Mouse (Mus musculus): ENCODE data around the gene Endod1.
"Not testable (repeated sequence)": the region's sequence is repeated elsewhere in the genome, so short reads cannot be mapped to it uniquely, and the experiment has no call there.

Endod1 gene

DNA sequence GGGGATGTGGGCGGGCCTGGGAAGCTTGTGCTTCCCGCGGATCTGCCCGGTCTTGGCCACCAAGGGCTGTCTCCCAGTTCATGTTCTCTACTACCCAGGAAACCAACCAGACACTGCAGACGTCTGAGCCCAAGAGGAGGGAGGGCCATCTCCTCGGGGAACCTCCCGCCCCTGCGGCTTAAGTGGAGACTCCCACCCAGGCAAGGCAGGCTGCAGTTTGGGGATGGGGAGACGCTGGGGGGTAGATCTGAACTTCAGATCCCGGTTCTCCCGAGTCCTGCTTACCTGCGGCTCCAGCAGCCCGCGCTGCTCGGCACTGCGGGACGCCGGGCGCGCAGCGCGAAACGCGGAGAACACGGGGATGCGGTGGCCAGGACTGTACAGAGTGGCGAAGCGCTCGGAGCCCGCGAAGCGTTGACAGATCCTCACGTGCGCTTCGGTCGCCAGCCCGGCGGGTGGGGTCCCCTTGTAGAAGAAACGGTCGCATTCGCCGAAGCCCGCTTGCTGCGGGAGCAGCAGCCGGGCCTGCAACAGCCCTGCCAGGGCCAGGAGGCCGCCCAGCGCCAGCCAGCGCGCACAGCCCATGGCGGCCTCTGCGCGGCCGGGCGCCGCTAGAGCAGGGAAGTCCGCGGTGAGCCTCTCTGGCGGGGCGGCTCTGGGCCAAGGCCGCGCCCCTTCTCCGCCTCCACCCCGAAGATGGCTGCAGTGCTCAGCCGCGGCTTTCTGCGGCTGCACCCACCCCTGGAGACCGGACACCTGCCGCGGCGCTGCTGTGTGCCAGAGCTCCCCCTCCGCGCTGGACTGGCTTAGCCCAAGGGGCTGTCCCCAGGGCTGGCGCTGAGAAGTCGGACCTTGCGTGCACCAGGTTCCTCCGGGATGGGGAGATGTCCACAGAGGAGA, 671 bp downstream of the Endod1 start:
- DNase-seq (ENCODE audit: low read depth, low spot score) = peak; percentile 67

DNA sequence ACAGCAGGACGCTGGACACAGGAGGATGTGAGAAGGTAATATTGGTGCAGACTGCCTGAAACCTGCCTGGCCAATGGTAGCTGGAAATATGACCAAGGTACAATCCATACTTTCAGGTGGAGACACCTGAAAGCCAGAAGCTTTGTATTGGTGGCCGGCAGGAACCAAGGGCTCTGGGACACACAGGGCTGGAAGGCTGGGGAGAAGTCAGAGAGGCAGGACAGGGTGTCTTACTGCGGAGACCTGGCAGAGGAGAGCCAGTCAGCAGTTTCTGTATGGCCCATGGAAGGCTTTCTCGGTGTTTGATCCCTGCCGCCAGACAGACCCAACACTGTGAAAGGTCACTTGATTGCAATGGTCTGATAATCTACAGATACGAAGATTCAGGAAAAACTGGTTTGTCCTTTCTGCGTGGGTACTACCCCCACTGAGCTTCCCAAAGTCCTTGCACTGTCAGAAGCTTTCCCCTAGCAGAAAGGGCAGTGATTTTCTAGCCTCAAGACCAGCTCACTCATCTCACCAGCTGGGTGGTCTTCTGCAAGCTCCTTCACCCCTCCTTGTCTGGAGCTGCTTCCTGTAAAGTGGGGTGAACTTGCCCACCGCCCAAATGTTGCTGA, 1.4 kb downstream of the Endod1 start:
- no peak for DNase-seq (ENCODE audit: low read depth, low spot score)

DNA sequence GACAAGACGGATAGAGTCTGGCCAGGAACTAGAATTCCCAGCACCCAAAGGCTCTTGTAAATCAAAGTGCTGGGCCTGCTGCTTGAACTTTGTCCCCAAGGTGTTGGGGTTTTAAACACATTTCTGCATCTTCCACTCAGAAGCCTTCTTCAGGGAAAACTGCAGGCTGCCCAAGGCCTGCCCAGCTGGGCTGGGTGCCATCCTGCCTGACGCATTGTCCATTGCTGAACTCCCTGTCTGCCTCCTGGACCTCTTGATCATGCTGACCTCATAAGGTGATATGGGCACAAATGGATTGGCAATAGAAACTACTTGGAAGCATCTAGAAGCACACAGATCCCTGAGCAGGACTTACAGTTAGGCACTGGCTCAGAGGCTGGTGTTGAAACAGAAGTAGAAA, 3.2 kb downstream of the Endod1 start:
- DNase-seq (ENCODE audit: low read depth, low spot score) = no peak

DNA sequence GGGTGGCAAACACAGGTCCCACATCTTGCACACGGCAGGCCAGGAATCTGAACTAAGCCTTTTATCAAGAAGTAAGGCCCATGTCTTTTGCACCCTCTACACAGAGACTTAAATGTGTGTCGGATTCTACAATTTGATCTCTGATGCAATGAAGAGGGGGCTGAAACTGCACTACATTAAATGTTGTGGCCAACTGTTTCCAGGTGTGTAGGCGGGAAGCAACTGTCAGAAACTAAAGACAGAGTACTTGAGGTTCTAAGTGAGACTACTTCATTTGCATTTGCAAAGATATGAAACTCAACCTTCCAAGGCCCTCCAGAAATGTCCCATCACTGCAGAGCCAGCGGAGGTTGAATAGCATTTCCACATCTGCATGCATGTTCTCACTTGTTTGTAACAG, 5.2 kb downstream of the Endod1 start:
- no peak for DNase-seq (ENCODE audit: low read depth, low spot score)

DNA sequence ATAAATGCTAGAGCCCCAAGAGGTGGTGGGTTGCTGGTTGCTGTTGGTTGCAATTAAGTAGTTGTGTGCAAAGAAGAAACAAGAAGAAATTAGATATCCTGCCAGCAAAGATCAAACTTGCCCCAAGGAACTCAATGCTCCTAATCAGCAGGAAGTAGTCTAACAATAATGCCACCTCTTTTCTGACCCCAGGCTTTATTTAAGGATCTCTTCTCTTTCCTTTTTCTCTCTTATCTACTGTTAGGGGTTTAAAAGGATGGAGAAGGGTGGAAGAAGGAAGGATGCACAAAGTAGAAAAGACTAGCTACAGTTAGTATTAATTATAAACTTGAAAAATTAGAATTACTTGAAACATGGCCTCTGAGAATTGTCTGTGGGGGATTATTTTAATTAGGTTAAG, 8.9 kb downstream of the Endod1 start:
- DNase-seq (ENCODE audit: low read depth, low spot score) = no peak

DNA sequence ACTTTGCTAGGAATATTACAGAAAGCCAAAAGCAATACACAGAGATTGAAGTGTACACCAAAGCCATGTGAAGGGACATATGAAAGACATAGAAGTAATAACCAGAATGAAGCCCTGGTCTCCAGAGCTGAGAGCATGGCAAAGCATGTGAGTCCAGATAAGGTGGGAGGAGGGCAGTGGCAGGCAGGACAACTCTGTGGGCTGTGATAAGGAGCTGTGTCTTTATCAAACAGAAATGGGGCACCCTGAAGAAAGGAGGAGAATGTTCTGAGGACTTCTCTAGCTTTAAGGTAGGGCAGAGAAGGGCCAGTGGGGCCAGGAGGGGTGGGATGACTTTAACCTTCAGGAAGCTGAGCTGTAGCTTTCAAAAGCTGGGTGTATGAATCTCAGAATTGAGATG, 12.0 kb downstream of the Endod1 start:
- no peak for DNase-seq (ENCODE audit: low read depth, low spot score)

DNA sequence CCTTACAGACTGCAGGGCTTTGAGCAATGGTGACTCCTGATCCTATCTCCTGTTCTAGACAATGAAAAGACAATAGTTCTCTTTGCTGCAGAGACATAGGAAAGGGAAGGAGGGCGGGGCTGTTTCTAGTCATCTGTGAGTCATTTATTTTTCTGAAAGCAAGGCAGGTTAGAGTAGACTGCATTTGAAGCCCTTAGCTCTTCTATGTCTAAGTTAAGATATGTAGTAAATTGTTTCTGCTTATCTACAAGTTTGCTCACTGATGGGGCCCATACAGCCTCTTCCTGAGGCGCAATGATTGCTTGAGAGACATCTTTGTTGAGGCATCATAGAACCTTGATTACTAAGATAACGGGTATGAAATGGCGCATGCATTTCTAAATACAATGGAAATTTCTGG, 13.5 kb downstream of the Endod1 start:
- DNase-seq (ENCODE audit: low read depth, low spot score) = no peak

DNA sequence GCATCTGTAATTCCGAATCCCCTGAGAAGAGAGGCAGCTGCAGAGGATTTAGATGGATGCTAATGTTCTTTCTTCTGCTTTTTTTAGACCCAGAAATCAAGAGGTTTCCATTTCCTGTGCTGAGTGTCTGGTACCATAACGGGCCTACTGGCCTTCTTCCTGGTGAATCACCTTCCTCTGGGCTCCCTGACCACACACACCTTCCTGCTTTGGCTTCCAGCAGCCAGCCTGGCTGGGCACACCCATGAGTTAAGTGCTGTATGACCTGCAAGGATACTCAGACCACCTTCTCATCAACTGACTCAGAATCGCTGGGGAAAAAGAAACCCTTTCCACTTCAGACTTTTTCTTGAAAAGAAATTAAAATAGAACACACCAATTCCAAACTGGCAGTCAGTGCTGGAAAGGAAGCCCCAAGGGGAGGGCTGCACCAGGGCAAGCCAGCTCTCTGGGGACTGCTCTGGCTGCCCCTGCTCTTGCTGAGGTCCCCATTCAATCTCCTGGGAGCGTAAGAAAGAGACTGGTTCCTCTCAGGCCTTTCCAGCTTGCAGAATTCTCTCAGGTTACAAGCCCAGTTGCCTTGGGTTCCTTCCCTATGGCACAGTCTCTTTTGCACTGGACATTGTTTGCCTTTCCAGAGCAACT, 15.7 kb downstream of the Endod1 start:
- no peak for DNase-seq (ENCODE audit: low read depth, low spot score)

DNA sequence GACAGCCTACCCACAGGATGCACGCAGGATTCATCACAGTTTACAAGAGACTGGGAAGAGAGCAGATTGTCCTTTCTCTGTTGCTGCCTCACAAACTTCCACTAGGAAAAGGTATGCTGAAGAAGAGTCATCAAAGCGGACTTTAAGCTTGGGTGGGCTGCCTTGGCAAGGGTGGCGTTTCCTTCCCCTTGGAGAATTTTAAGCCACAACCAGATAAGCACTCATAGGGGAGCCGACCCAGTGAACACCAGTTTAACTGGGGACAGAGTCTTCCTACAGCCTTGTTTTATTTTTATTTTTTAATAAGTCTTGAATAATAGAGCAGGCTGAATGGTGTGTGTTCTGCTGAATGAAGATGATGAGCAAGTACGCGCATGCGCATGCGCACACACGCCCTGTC, 16.6 kb downstream of the Endod1 start:
- DNase-seq (ENCODE audit: low read depth, low spot score) = no peak

DNA sequence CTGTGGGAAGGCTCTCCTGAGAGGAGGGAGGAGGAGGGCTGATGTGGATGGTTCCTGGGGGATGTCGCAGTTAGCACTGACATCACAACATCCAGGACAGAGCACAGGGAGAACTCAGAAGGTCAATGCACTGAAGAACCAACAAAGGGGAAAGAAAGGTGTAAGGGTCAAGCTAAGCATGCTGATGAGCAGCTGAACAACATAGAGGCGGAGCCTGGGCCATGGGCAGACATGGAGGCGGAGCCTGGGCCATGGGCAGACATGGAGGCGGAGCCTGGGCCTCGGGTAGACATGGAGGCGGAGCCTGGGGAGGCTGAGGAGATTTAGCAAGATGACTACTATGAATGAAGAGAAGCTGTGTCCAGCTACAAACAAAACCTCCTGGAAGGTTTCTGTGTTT, 17.8 kb downstream of the Endod1 start:
- no peak for DNase-seq (ENCODE audit: low read depth, low spot score)

DNA sequence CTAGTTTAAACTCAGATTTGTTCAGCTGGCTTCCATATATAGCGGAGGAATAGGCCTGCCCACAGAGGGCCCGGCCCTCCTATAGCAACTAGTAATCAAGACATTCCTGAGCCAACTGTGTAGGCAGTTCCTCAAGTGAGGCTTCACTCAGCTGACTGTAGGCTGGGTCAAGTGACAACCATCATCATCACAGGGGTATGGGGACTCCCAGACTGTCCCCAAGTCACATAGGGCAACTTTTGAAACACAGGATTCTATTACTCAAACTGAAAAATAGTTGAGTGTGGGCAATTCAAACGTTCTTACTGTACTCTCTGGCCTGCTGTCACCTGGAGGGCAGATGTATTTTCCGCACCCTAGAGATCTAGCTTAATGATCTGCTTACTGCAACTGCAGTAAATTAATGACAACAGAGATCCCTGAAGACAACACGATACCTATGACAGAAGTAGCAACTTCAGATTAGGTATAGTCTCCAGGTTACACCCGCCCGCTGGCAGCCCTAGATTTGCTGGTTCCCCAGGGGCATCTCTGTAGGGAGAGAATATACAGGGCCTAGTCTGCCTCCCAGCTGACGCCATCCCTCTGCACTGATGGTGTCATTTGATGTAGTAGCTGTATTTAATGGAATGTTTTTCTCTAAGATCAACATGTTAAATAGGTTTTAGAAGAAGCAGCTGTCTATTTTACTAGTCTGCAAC, 19.1 kb downstream of the Endod1 start:
- DNase-seq (ENCODE audit: low read depth, low spot score) = no peak

DNA sequence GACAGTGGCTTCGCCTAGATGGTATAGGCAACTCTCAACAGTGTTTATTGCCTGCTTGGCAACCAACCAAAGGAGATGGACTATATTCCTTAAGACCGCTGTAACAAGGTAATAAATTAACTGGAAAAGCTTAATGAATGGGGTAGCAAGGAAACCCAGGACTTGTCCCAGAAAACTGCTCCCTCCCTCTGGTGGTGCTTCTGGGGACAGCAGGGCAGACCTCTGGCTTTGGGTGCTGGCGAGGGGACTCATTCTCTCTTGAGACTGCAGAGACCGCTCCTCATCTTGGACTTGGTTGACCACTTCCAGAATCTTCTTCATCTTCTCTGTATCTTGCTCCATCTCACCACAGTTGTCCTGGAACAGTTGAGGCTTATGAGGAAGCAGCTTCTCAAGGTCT, 24.3 kb downstream of the Endod1 start:
- no peak for DNase-seq (ENCODE audit: low read depth, low spot score)

DNA sequence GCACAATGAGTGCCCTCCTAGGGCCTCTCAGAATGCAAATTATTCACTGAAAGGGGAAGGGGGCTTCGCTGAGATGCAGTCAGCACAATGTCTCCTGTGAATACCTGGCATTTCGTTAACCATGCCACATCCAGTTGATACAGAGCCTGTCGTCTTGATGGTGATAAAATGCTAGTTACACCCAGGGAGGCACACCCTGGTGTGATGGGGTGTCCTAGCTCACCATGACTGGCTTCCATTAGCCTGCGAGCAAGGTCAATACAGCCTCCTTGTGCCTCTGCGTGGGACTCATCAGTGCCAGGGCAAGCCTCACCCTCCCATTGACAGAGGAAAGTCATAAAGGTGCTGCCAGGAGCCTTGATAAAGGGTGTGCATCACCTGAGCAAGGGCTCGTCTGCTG, 26.5 kb downstream of the Endod1 start:
- DNase-seq (ENCODE audit: low read depth, low spot score) = no peak

DNA sequence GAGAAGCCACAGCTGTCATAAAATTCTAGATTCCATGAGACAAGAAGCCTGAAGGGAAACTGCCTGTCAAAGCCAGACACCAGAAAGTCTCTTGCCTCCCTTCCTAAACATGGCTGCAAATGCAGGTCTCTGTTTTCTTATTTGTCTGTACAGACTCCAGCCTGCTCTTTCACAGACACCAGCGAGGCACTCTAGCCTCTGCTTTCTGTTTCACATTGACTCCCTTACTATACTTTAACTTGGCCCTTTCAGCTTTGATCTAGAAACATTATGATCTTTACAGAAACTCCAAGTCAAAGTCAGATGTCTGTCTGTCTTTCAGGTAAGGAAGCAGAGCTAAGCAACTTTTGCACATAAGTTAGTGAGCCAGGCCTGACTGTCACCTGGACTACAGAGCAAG, 29.0 kb downstream of the Endod1 start:
- DNase-seq (ENCODE audit: low read depth, low spot score) = no peak

DNA sequence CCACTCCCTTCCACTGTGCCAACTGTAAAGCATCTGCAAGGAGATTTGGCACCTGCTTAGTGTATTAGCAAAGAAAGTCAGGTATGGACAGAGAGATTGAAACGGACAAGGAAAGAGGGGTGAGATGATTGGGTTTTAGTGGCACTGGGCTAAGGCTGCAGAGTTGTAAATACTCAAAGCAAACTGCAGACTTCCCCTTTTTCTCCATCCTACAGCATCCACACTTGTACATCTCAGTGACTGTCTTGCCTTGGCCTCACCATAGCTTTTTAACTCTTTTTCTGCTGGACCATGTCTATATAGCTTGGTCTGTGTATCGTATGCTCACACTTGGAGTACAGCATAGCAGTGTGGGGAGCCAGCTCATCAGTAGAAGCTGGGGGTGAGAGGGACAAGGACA, 30.5 kb downstream of the Endod1 start:
- no peak for DNase-seq (ENCODE audit: low read depth, low spot score)

DNA sequence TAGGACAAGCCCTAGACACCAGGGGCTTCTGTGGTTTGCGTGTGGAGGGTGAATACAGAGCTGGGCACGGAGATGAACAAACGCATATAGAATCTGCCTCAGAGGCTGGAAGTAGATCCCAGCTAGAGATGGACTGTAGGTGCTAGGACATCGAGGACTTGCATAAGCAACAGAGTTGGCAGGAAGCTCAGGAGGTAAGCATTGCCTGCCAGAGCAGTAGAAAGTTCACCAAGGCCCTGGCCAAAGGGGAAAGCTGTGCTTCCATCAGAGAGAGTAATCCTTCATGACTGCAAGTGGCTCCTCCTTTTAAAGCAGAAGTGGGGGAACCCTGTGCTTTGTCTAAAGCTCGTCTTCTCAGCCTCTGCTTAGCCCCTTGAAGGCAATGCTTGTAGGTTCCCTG, 31.9 kb downstream of the Endod1 start:
- no peak for DNase-seq (ENCODE audit: low read depth, low spot score)

DNA sequence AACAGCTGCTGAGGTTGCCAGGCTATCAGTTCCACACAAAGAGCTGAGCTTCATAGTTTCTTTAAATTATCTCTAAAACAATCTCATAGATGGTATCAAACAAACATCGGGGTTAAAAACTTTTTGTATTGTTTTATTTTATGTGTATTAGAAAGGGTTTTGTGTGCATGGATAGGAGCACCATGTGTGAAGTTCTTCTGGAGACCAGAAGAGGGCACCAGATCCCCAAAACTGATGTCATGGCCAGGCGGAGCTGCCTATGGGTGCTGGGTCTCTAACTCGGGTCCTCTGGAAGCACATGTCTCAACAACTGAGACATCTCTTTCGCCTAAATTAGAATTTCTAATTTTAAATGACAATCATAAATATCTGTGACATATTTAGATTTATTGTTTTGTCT, 32.9 kb downstream of the Endod1 start:
- DNase-seq (ENCODE audit: low read depth, low spot score) = no peak

DNA sequence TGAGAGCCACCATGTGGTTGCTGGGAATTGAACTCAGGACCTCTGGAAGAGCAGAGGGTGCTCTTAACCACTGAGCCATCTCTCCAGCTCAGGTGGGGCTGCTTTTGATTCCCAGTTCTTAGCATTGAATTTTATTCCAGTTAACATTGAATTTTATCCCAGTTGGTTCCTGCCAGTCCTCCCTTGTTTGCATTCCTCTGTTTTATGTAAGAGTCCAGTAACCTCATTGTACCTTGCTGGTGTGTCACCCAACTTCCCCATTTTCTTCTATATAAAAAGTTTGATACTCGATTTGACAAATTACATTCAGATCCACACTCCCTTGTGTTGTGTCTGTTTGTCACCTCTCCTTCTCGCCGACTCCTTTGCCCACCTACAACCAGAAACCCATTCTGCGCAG, 35.4 kb downstream of the Endod1 start:
- not testable (repeated sequence) for DNase-seq (ENCODE audit: low read depth, low spot score)

DNA sequence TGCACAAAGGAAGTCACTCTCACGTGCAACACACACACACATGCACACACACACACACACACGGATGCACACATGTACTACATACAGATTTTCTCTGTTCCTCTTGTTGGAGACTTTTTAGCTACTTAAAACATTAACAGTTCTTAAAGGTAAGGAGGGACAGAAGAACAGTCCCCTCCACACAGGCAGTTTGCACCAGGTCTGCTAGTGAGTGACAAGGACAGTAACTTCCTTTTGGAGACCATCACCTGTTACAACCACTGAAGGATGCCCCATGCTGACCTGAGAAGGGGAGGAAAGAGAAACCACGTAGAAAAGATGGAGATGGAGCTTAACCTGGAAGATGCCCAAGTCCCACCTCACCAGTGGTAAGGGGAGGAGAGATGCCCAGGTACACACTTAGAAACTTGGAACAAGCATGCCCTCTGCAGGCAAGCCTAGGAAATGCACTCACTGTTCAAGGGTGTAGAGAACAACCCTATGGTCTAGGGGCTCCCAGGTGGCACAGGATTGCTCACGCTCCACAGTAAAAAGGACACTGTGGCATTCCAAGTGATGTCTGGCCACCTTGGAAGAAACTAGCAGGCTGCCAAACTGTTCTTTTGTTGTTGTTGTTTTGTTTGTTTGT, 39.2 kb downstream of the Endod1 start:
- peak; percentile 51 for DNase-seq (ENCODE audit: low read depth, low spot score)

DNA sequence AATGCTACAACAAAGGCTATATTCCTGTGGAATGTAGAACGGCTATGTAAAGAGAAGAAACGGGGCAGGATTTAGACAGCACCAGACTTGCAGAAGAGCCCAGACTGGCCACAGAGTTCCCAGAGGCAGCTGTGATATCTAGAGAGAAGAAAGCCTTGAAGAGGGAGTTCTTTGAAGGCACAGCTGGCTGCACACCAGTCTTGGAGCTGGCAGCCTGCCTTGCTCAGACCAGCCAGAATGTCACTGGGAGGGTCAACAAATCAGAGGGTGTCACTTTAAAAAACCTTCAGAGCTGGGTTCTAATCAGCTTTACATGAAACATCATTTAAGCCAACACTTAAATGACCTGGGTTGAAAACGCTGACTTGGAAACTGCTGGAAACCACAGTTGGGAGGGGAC, 42.6 kb downstream of the Endod1 start:
- no peak for DNase-seq (ENCODE audit: low read depth, low spot score)

DNA sequence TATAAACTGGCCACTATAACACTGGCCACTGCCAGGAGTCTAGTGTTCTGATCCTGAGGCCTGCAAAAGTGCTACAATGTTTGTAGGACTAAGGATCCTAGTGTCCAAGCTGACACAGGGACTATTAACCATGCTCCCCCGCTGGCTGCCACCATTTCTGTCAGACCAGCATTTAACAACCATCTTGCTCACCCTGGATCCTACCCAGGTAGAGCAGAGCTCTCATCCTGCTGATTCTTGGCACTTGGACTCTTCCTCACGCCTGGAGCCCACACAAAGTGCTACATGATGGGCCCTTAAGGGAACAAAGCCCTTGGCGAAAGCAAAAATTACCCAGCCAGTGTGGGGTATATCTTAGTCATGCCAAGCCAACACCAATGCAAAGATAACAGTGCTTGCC, 44.4 kb downstream of the Endod1 start:
- no peak for DNase-seq (ENCODE audit: low read depth, low spot score)

DNA sequence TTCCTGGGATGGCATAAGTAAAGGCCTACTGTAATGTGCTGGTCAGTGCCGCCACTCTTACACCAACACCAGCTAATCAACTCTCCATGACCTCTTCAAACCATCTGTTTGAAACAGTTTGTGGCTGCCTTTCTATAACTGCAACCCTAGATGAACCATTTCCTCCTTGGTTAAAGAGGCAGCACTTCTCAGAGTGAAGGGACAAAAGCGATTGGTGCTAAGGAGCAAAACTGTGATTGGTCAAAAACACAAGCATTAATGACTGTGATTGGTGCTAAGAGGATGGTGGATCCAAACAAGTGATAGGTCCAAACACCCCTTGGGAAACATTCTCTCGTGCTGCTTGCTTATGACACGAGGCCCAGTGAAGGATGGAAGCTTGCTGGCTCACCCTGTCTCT, 45.5 kb downstream of the Endod1 start:
- DNase-seq (ENCODE audit: low read depth, low spot score) = no peak

All from retina, adult 2 months (tissue).